Mouse (Mus musculus) liver, postnatal 0 days (tissue): ENCODE results near the gene Zrsr1.

ENCODE experiments used
- CTCF ChIP-seq: sonication (generic); IDR thresholded peaks from 2 replicates; pipeline ENCODE4 v1.5.1; 2016; ENCODE audit warnings: antibody characterized with exemption, low read depth
- EP300 ChIP-seq: IDR thresholded peaks from 2 replicates; pipeline ENCODE4 v1.6.1; 2016; ENCODE audit warnings: antibody characterized with exemption, low read depth, mild to moderate bottlenecking

DNA sequence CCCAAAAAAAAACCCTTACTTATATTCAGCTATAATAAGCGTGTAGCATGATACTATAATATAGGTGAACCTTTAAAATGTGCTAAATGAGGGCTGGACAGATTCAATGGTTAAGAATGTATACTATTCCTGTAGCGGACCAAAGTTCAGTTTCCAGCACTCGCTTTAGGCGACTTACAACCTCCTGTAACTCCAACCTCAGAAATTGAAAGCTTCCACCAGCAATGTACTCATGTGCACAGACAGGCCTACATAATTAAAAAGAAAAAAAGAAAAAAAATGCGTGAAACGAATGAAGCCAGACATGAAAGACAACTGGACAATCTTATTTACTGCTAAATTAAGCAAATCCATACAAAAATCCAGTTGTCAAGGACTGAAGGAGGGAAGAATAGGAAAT, 11.0 kb downstream of the Zrsr1 start:
- TF ChIP-seq EP300, result no peak
- TF ChIP-seq CTCF, result no peak
